Comparison of ENCODE assay signal across 8 mouse cellular contexts in genomic region chr1:52500314-52500981, GRCm38 (mm10). TPM values are rescaled to one million over a fixed set of nuclear protein-coding genes. Genes with fewer than 3 reads are reported as not detected.
DNase-seq lines count a peak whose midpoint lies in the region; ATAC-seq and TF ChIP-seq lines count a peak whose summit lies in the region.

Nab1 (minus strand) TSS chr1:52500679.

- intact Hi-C loops in gastrocnemius, adult 2 months (cut with DNase I), result no loop called here

- peak; percentile 95 for ATAC-seq in hindbrain, embryonic 16.5 days

- peaks cover 2% of the 10 kb centered on the region; the same call in 1 of the 2 replicates for H3K4me1 ChIP-seq in hindbrain, embryonic 16.5 days (ENCODE audit: control insufficient read depth, insufficient read depth, low read depth, low read length)
- peaks cover 55% of the 10 kb centered on the region for H3K4me1 ChIP-seq in megakaryocyte, embryonic 14.5 days

- no peaks in the 10 kb centered on the region for H3K36me3 ChIP-seq in hindbrain, embryonic 16.5 days (ENCODE audit: control insufficient read depth, insufficient read depth, low read length)
- H3K36me3 ChIP-seq in megakaryocyte, embryonic 14.5 days (replicated peaks; ENCODE audit: low read length), result peaks cover 11% of the 10 kb centered on the region

- 2% methylated on average over 13 of the region's 80 CpGs for WGBS in hindbrain, embryonic 16.5 days

- no peak for TF ChIP-seq CTCF in gastrocnemius, adult 2 months (IDR thresholded peaks at IDR 0.05)

- no peaks in the 10 kb centered on the region for H3K9me3 ChIP-seq in hindbrain, embryonic 16.5 days (ENCODE audit: control insufficient read depth, low read length)
- H3K9me3 ChIP-seq in megakaryocyte, embryonic 14.5 days, result peaks cover 3% of the 10 kb centered on the region; the same call in 1 of the 2 replicates

- DNase-seq in T-cell, adult 2 months (ENCODE audit: low spot score), result peak; percentile 87
- peak; percentile 88 to 95 for DNase-seq in cerebellum, postnatal 25 days
- DNase-seq in gastrocnemius, adult 2 months, result peak; percentile 89
- peak; percentile 41 to 74 for DNase-seq in left cerebral cortex, adult 8-10 months (ENCODE audit: low spot score in 2 of 2)
- peak; percentile 39 to 49 for DNase-seq in right cerebral cortex, adult 2 months (ENCODE audit: low spot score in 2 of 2)
- DNase-seq in urinary bladder, postnatal 25 days (ENCODE audit: low spot score), result peak; percentile 68

- peak within 1 kb of the TSS; percentile 82 for H3K4me3 ChIP-seq in gastrocnemius, adult 2 months
- peak within 1 kb of the TSS; percentile 93 for H3K4me3 ChIP-seq in hindbrain, embryonic 16.5 days (ENCODE audit: low read length)
- H3K4me3 ChIP-seq in megakaryocyte, embryonic 14.5 days (replicated peaks), result peak within 1 kb of the TSS; percentile 97

- H3K4me2 ChIP-seq in hindbrain, embryonic 16.5 days (ENCODE audit: low read length), result peak within 1 kb of the TSS; percentile 96

- H3K9ac ChIP-seq in hindbrain, embryonic 16.5 days (ENCODE audit: low read depth, low read length), result peak within 1 kb of the TSS; percentile 92

- no peaks in the 10 kb centered on the region for H3K27me3 ChIP-seq in hindbrain, embryonic 16.5 days (replicated peaks; ENCODE audit: control insufficient read depth, insufficient read depth, low read length)
- H3K27me3 ChIP-seq in megakaryocyte, embryonic 14.5 days (replicated peaks), result no peaks in the 10 kb centered on the region

- H3K27ac ChIP-seq in gastrocnemius, adult 2 months, result peak within 1 kb of the TSS; percentile 91
- peak within 1 kb of the TSS; percentile 89 for H3K27ac ChIP-seq in hindbrain, embryonic 16.5 days (ENCODE audit: low read depth, low read length)

RNA-seq across cellular contexts. Expression of gene Nab1, which starts in this region (rescaled TPM):
- 10 to 100 TPM in 1 of 2 experiments, 1 to 10 TPM in 1; 9.4 to 11.3 TPM for total RNA-seq in gastrocnemius, adult 2 months (2021)
- 8.0 and 9.0 TPM in 2 replicates for polyA plus RNA-seq in hindbrain, embryonic 16.5 days (2015; fragmentation: Nextera tagmentation; extraction: Ambion mirVana)
- 10 to 100 TPM; 30.7 to 42.1 (median 38.1) TPM for total RNA-seq in left cerebral cortex, adult 8-10 months (2022)
- polyA plus RNA-seq in megakaryocyte, embryonic 14.5 days (2012; ENCODE audit: insufficient read depth, low replicate concordance), result 15.6 and 68.2 TPM in 2 replicates

Comparison
In these comparisons a context has a peak if more than half of its experiments do, and no peak if none do; other contexts are left out.
1. Peak in every context shown above with its lines: DNase-seq, ATAC-seq, H3K4me3 ChIP-seq and H3K27ac ChIP-seq.